Mouse (Mus musculus): ENCODE measurements around the gene Micu2. TPM values are rescaled to one million over a fixed set of nuclear protein-coding genes. Genes with fewer than 3 reads are reported as not detected.
"Not testable (repeated sequence)": the region's sequence is repeated elsewhere in the genome, so short reads cannot be mapped to it uniquely, and the experiment has no call there.

The Micu2 gene
- polyA plus RNA-seq, 1 experiment from 2014 or later = 71.9 TPM

- H3K4me3 ChIP-seq (ENCODE audit: low read depth, low read length) = no peak overlapping the region
- no peak overlapping the region for H3K4me2 ChIP-seq (ENCODE audit: low read length)
- H3K27me3 ChIP-seq (ENCODE audit: control insufficient read depth, insufficient read depth, low read depth, low read length) = no peaks in the 10 kb centered on the region
- no peak overlapping the region for H3K9ac ChIP-seq (ENCODE audit: low read depth, low read length)
- peak; percentile 50; the same call in 1 of the 2 replicates for ATAC-seq
- H3K9me3 ChIP-seq (replicated peaks; ENCODE audit: control insufficient read depth, low read length, poor library complexity, severe bottlenecking) = no peaks in the 10 kb centered on the region
- H3K36me3 ChIP-seq (ENCODE audit: control insufficient read depth, insufficient read depth, low read length) = peaks cover 10% of the 10 kb centered on the region; the same call in 1 of the 2 replicates
- 77% methylated on average over 4 of the region's 4 CpGs for WGBS
- no peaks in the 10 kb centered on the region for H3K4me1 ChIP-seq (ENCODE audit: control insufficient read depth, insufficient read depth, low read length)
- H3K27ac ChIP-seq (ENCODE audit: low read length) = no peak overlapping the region
Measured at GRCm38 (mm10) chr14:57911316-57911715, 87.7 kb downstream of the Micu2 start.

GRCm38 (mm10) chr14:57910501-57911068 is 88.5 kb downstream of the Micu2 start:
- ATAC-seq = peak; percentile 89
- Histone ChIP-seq H3K4me2 (ENCODE audit: low read length) (peak overlapping the region; percentile 58), H3K27ac (ENCODE audit: low read length) (peak overlapping the region; percentile 23; the same call in 1 of the 2 replicates), H3K4me3 (ENCODE audit: low read depth, low read length) (peak overlapping the region; percentile 26), H3K9me3 (replicated peaks; ENCODE audit: control insufficient read depth, low read length, poor library complexity, severe bottlenecking) (no peaks in the 10 kb centered on the region), H3K9ac (ENCODE audit: low read depth, low read length) (peak overlapping the region; percentile 54), H3K4me1 (ENCODE audit: control insufficient read depth, insufficient read depth, low read length) (no peaks in the 10 kb centered on the region), H3K36me3 (ENCODE audit: control insufficient read depth, insufficient read depth, low read length) (peaks cover 3% of the 10 kb centered on the region; the same call in 1 of the 2 replicates), H3K27me3 (ENCODE audit: control insufficient read depth, insufficient read depth, low read depth, low read length) (no peaks in the 10 kb centered on the region)
- WGBS = 18% methylated on average over 26 of the region's 26 CpGs

GRCm38 (mm10) chr14:57909297-57909696 is 89.8 kb downstream of the Micu2 start:
- Histone ChIP-seq H3K4me1 (ENCODE audit: control insufficient read depth, insufficient read depth, low read length) (no peaks in the 10 kb centered on the region), H3K9ac (ENCODE audit: low read depth, low read length) (no peak overlapping the region), H3K4me2 (ENCODE audit: low read length) (no peak overlapping the region), H3K36me3 (ENCODE audit: control insufficient read depth, insufficient read depth, low read length) (no peaks in the 10 kb centered on the region), H3K27ac (ENCODE audit: low read length) (no peak overlapping the region), H3K4me3 (ENCODE audit: low read depth, low read length) (no peak overlapping the region), H3K27me3 (ENCODE audit: control insufficient read depth, insufficient read depth, low read depth, low read length) (no peaks in the 10 kb centered on the region), H3K9me3 (replicated peaks; ENCODE audit: control insufficient read depth, low read length, poor library complexity, severe bottlenecking) (no peaks in the 10 kb centered on the region)
- 64% methylated on average over 5 of the region's 5 CpGs for WGBS
- 0 out of 2 replicates have a peak, but pooled peaks have one; percentile 16 for ATAC-seq

GRCm38 (mm10) chr14:57908431-57908830 is 90.6 kb downstream of the Micu2 start:
- ATAC-seq = no peak
- Histone ChIP-seq H3K4me3 (ENCODE audit: low read depth, low read length) (no peak overlapping the region), H3K27me3 (ENCODE audit: control insufficient read depth, insufficient read depth, low read depth, low read length) (no peaks in the 10 kb centered on the region), H3K4me1 (ENCODE audit: control insufficient read depth, insufficient read depth, low read length) (no peaks in the 10 kb centered on the region), H3K36me3 (ENCODE audit: control insufficient read depth, insufficient read depth, low read length) (no peaks in the 10 kb centered on the region), H3K9me3 (replicated peaks; ENCODE audit: control insufficient read depth, low read length, poor library complexity, severe bottlenecking) (no peaks in the 10 kb centered on the region), H3K9ac (ENCODE audit: low read depth, low read length) (no peak overlapping the region), H3K27ac (ENCODE audit: low read length) (no peak overlapping the region), H3K4me2 (ENCODE audit: low read length) (no peak overlapping the region)
- 73% methylated on average over 2 of the region's 2 CpGs for WGBS

- H3K9me3 ChIP-seq (replicated peaks; ENCODE audit: control insufficient read depth, low read length, poor library complexity, severe bottlenecking) = no peaks in the 10 kb centered on the region
- no peak overlapping the region for H3K4me3 ChIP-seq (ENCODE audit: low read depth, low read length)
- H3K9ac ChIP-seq (ENCODE audit: low read depth, low read length) = no peak overlapping the region
- H3K4me1 ChIP-seq (ENCODE audit: control insufficient read depth, insufficient read depth, low read length) = no peaks in the 10 kb centered on the region
- no peak for ATAC-seq
- 58% methylated on average over 1 of the region's 1 CpGs for WGBS
- H3K27me3 ChIP-seq (ENCODE audit: control insufficient read depth, insufficient read depth, low read depth, low read length) = no peaks in the 10 kb centered on the region
- no peak overlapping the region for H3K27ac ChIP-seq (ENCODE audit: low read length)
- H3K36me3 ChIP-seq (ENCODE audit: control insufficient read depth, insufficient read depth, low read length) = no peaks in the 10 kb centered on the region
- H3K4me2 ChIP-seq (ENCODE audit: low read length) = no peak overlapping the region
Measured at GRCm38 (mm10) chr14:57901998-57902397, 97.1 kb downstream of the Micu2 start.

- no peak overlapping the region for H3K9ac ChIP-seq (ENCODE audit: low read depth, low read length)
- H3K27ac ChIP-seq (ENCODE audit: low read length) = no peak overlapping the region
- 0 out of 2 replicates have a peak, but pooled peaks cover 3% of the 10 kb centered on the region for H3K9me3 ChIP-seq (replicated peaks; ENCODE audit: control insufficient read depth, low read length, poor library complexity, severe bottlenecking)
- no peaks in the 10 kb centered on the region for H3K36me3 ChIP-seq (ENCODE audit: control insufficient read depth, insufficient read depth, low read length)
- H3K4me3 ChIP-seq (ENCODE audit: low read depth, low read length) = no peak overlapping the region
- no peak for ATAC-seq
- H3K4me2 ChIP-seq (ENCODE audit: low read length) = no peak overlapping the region
- no peaks in the 10 kb centered on the region for H3K4me1 ChIP-seq (ENCODE audit: control insufficient read depth, insufficient read depth, low read length)
- 95% methylated on average over 12 of the region's 12 CpGs for WGBS
- H3K27me3 ChIP-seq (ENCODE audit: control insufficient read depth, insufficient read depth, low read depth, low read length) = no peaks in the 10 kb centered on the region
Measured at GRCm38 (mm10) chr14:57896882-57897281, 102.2 kb downstream of the Micu2 start.

GRCm38 (mm10) chr14:57896088-57896871 is 102.8 kb downstream of the Micu2 start:
- H3K36me3 ChIP-seq (ENCODE audit: control insufficient read depth, insufficient read depth, low read length); H3K9me3 ChIP-seq (replicated peaks; ENCODE audit: control insufficient read depth, low read length, poor library complexity, severe bottlenecking); H3K4me1 ChIP-seq (ENCODE audit: control insufficient read depth, insufficient read depth, low read length); H3K4me2 ChIP-seq (ENCODE audit: low read length); ATAC-seq; H3K9ac ChIP-seq (ENCODE audit: low read depth, low read length); H3K27ac ChIP-seq (ENCODE audit: low read length); H3K27me3 ChIP-seq (ENCODE audit: control insufficient read depth, insufficient read depth, low read depth, low read length); H3K4me3 ChIP-seq (ENCODE audit: low read depth, low read length): not testable (repeated sequence)
- WGBS = 61% methylated on average over 8 of the region's 8 CpGs

GRCm38 (mm10) chr14:57894346-57894745 is 104.7 kb downstream of the Micu2 start:
- Histone ChIP-seq H3K4me1 (ENCODE audit: control insufficient read depth, insufficient read depth, low read length) (no peaks in the 10 kb centered on the region), H3K4me3 (ENCODE audit: low read depth, low read length) (no peak overlapping the region), H3K27me3 (ENCODE audit: control insufficient read depth, insufficient read depth, low read depth, low read length) (no peaks in the 10 kb centered on the region), H3K9me3 (replicated peaks; ENCODE audit: control insufficient read depth, low read length, poor library complexity, severe bottlenecking) (0 out of 2 replicates have a peak, but pooled peaks cover 3% of the 10 kb centered on the region), H3K4me2 (ENCODE audit: low read length) (no peak overlapping the region), H3K9ac (ENCODE audit: low read depth, low read length) (no peak overlapping the region), H3K36me3 (ENCODE audit: control insufficient read depth, insufficient read depth, low read length) (no peaks in the 10 kb centered on the region), H3K27ac (ENCODE audit: low read length) (no peak overlapping the region)
- no peak for ATAC-seq
- WGBS = 89% methylated on average over 2 of the region's 2 CpGs

GRCm38 (mm10) chr14:57892961-57893360 is 106.1 kb downstream of the Micu2 start:
- WGBS = 93% methylated on average over 1 of the region's 1 CpGs
- Histone ChIP-seq H3K9me3 (replicated peaks; ENCODE audit: control insufficient read depth, low read length, poor library complexity, severe bottlenecking) (0 out of 2 replicates have a peak, but pooled peaks cover 3% of the 10 kb centered on the region), H3K27me3 (ENCODE audit: control insufficient read depth, insufficient read depth, low read depth, low read length) (no peaks in the 10 kb centered on the region), H3K36me3 (ENCODE audit: control insufficient read depth, insufficient read depth, low read length) (no peaks in the 10 kb centered on the region), H3K4me1 (ENCODE audit: control insufficient read depth, insufficient read depth, low read length) (peaks cover 8% of the 10 kb centered on the region), H3K4me3 (ENCODE audit: low read depth, low read length) (no peak overlapping the region), H3K9ac (ENCODE audit: low read depth, low read length) (no peak overlapping the region), H3K4me2 (ENCODE audit: low read length) (no peak overlapping the region), H3K27ac (ENCODE audit: low read length) (no peak overlapping the region)
- no peak for ATAC-seq
